8 mouse cellular contexts compared by ENCODE assay signal in the genomic region with DNA sequence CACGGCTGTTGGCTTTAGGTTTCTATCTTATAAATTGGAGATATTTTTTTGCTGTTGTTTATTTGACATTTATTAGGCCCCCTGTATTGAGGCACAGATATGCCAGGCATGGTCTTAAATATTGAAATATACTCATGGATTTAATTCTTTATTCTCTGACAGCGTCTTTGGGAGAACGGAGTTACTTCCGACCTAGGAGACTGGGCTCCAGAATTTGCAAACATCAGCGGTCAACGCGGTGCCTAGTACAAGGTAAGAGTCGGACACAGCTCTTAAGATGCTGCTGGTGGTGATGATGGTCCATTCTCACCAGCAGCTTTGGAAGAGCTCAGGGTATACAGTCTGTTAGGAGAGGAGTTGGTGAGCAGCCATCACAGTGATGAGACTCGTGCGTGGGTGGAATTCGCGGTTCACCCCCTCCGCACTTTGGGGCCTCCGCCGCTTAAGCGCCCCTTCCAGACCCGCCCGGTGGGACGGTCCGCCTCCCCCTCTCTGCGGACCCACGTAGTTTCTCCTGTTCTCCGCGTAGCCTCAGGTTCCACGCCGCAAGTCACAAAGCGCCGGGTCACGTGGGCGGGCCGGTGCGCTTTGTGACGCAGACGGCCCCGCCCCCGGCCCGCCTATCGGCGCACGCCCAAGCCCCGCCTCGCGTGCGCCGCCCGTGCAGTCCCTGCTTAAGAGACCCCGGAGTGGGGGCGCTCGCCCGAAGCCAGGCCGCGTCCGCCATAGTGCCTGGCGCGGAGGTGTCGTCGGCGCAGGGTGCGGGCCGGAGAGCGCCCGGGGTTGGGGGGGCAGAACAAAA. TPM values are rescaled to one million over a fixed set of nuclear protein-coding genes. Genes with fewer than 3 reads are reported as not detected.
DNase-seq lines count a peak whose midpoint lies in the region; ATAC-seq and TF ChIP-seq lines count a peak whose summit lies in the region.

No protein-coding gene starts in this region.

- H3K9me3 ChIP-seq in hindbrain, postnatal 0 days (ENCODE audit: low read length), result no peaks in the 10 kb centered on the region

- H3K36me3 ChIP-seq in hindbrain, postnatal 0 days (ENCODE audit: insufficient read depth, low read length), result no peaks in the 10 kb centered on the region

- peak overlapping the region; percentile 97 for H3K27ac ChIP-seq in hindbrain, postnatal 0 days
- H3K27ac ChIP-seq in left cerebral cortex, adult 2 months, result peak overlapping the region; percentile 96

- peak overlapping the region; percentile 100 for H3K9ac ChIP-seq in hindbrain, postnatal 0 days (replicated peaks; ENCODE audit: low read length)

- under 1% methylated on average over 61 of the region's 62 CpGs for WGBS in hindbrain, postnatal 0 days

- peaks cover 12% of the 10 kb centered on the region; the same call in 1 of the 2 replicates for H3K4me1 ChIP-seq in hindbrain, postnatal 0 days (ENCODE audit: insufficient read depth, low read length)

- peak overlapping the region; percentile 89 for H3K4me2 ChIP-seq in hindbrain, postnatal 0 days (ENCODE audit: low read depth, low read length)

- peak; percentile 95 for DNase-seq in T-cell, adult 2 months (ENCODE audit: low spot score)
- peak; percentile 93 to 98 for DNase-seq in cerebellum, postnatal 36 days
- peak; percentile 91 for DNase-seq in gastrocnemius, adult 18-20 months (ENCODE audit: low spot score)
- peak; percentile 98 for DNase-seq in hindbrain, postnatal 0 days (ENCODE audit: low spot score)
- DNase-seq in left cerebral cortex, adult 2 months (ENCODE audit: extremely low spot score in 1 of 2, low spot score in 2 of 2), result peak; percentile 93 to 95
- DNase-seq in right cerebral cortex, adult 2 months (ENCODE audit: low spot score in 2 of 2), result peak; percentile 93 to 94
- peak; percentile 93 for DNase-seq in urinary bladder, postnatal 14 days (ENCODE audit: low spot score)

- H3K27me3 ChIP-seq in hindbrain, postnatal 0 days (ENCODE audit: insufficient read depth, low read length), result no peaks in the 10 kb centered on the region

- peak; percentile 21 for TF ChIP-seq CTCF in hindbrain, postnatal 0 days (IDR thresholded peaks at IDR 0.05; ENCODE audit: low read depth)
- peak; percentile 21; the same call in 1 of the 2 replicates for TF ChIP-seq CTCF in left cerebral cortex, adult 2 months (IDR thresholded peaks at IDR 0.05)

- peak overlapping the region; percentile 100 for H3K4me3 ChIP-seq in hindbrain, postnatal 0 days (ENCODE audit: low read length)
- peak overlapping the region; percentile 99 for H3K4me3 ChIP-seq in left cerebral cortex, adult 2 months

- intact Hi-C loops in left cerebral cortex, adult 2 months (cut with DNase I), result no loop called here

- peak; percentile 99 for ATAC-seq in hindbrain, postnatal 0 days
- ATAC-seq in megakaryocyte, adult 5-6 weeks (ENCODE audit: poor library complexity, severe bottlenecking), result peak; percentile 85

RNA-seq across cellular contexts. Expression of a gene that starts 3.9 kb away (rescaled TPM):
- total RNA-seq in gastrocnemius, adult 18-20 months (2021), result 10 to 100 TPM; 23.4 to 24.5 TPM
- total RNA-seq in hindbrain, postnatal 0 days (2014; rRNA removed), result 27.0 and 39.4 TPM in 2 replicates
- polyA plus RNA-seq in hindbrain, postnatal 0 days (2015; fragmentation: Nextera tagmentation; extraction: Ambion mirVana), result 18.3 and 20.0 TPM in 2 replicates
- 10 to 100 TPM; 67.7 to 70.8 TPM for total RNA-seq in left cerebral cortex, adult 2 months (2021)
- total RNA-seq in megakaryocyte, adult 5-6 weeks (2015), result 66.1 and 83.1 TPM in 2 replicates
- total RNA-seq in megakaryocyte, adult 5-6 weeks (2017), result 36.8 and 50.8 TPM in 2 replicates

Comparison
In these comparisons a context has a peak if more than half of its experiments do, and no peak if none do; other contexts are left out.
1. Peak in every context shown above with its lines: DNase-seq, ATAC-seq, H3K4me3 ChIP-seq and H3K27ac ChIP-seq.